Mouse (Mus musculus): ENCODE measurements at regions not wholly inside any gene's neighbourhood (a gene's known extent, or its start where the extent isn't known, plus 50 kb on each side); places are given as distances from the start of the nearest gene placed in this dataset.

GRCm38 (mm10) chr2:118031662-118032061 lies 80.0 kb upstream of the Thbs1 start:
- Histone ChIP-seq H3K9me3 (ENCODE audit: control insufficient read depth, low read length) (no peaks in the 10 kb centered on the region), H3K4me2 (replicated peaks; ENCODE audit: low read depth) (no peak overlapping the region), H3K4me3 (ENCODE audit: low read depth, low read length) (no peak overlapping the region), H3K27ac (replicated peaks) (no peak overlapping the region), H3K27me3 (ENCODE audit: control insufficient read depth, insufficient read depth, low read length) (no peaks in the 10 kb centered on the region), H3K36me3 (ENCODE audit: control insufficient read depth, insufficient read depth, low read length) (no peaks in the 10 kb centered on the region), H3K9ac (ENCODE audit: low read length) (no peak overlapping the region), H3K4me1 (replicated peaks; ENCODE audit: control insufficient read depth, insufficient read depth) (no peaks in the 10 kb centered on the region)
- no peak for ATAC-seq (ENCODE audit: low FRiP score, low TSS enrichment)
- no peak for TF ChIP-seq CTCF (IDR thresholded peaks at IDR 0.05; ENCODE audit: low read depth)
- no peak for TF ChIP-seq EP300 (optimal IDR thresholded peaks at IDR 0.05)
- DNase-seq (ENCODE audit: low spot score), result no peak
- 78% methylated on average over 2 of the region's 2 CpGs for WGBS

- Histone ChIP-seq H3K27me3 (ENCODE audit: control insufficient read depth, insufficient read depth, low read length) (no peaks in the 10 kb centered on the region), H3K36me3 (ENCODE audit: control insufficient read depth, insufficient read depth, low read length) (no peaks in the 10 kb centered on the region), H3K4me3 (ENCODE audit: low read depth, low read length) (no peak overlapping the region), H3K9me3 (ENCODE audit: control insufficient read depth, low read length) (no peaks in the 10 kb centered on the region), H3K9ac (ENCODE audit: low read length) (no peak overlapping the region), H3K4me2 (replicated peaks; ENCODE audit: low read depth) (no peak overlapping the region), H3K4me1 (replicated peaks; ENCODE audit: control insufficient read depth, insufficient read depth) (no peaks in the 10 kb centered on the region), H3K27ac (replicated peaks) (no peak overlapping the region)
- ATAC-seq (ENCODE audit: low FRiP score, low TSS enrichment) (no peak), DNase-seq (ENCODE audit: low spot score) (no peak)
- 69% methylated on average over 4 of the region's 4 CpGs for WGBS
- TF ChIP-seq CTCF (IDR thresholded peaks at IDR 0.05; ENCODE audit: low read depth) (no peak), EP300 (optimal IDR thresholded peaks at IDR 0.05) (no peak)
Measured at GRCm38 (mm10) chr2:118033377-118033776, 78.3 kb upstream of the Thbs1 start.

GRCm38 (mm10) chr2:118034026-118034425 lies 77.7 kb upstream of the Thbs1 start:
- WGBS, result 82% methylated on average over 3 of the region's 3 CpGs
- ATAC-seq (ENCODE audit: low FRiP score, low TSS enrichment) (no peak), DNase-seq (ENCODE audit: low spot score) (no peak)
- TF ChIP-seq CTCF (IDR thresholded peaks at IDR 0.05; ENCODE audit: low read depth) (no peak), EP300 (optimal IDR thresholded peaks at IDR 0.05) (no peak)
- Histone ChIP-seq H3K36me3 (ENCODE audit: control insufficient read depth, insufficient read depth, low read length) (no peaks in the 10 kb centered on the region), H3K9me3 (ENCODE audit: control insufficient read depth, low read length) (no peaks in the 10 kb centered on the region), H3K4me3 (ENCODE audit: low read depth, low read length) (no peak overlapping the region), H3K4me1 (replicated peaks; ENCODE audit: control insufficient read depth, insufficient read depth) (no peaks in the 10 kb centered on the region), H3K27me3 (ENCODE audit: control insufficient read depth, insufficient read depth, low read length) (no peaks in the 10 kb centered on the region), H3K4me2 (replicated peaks; ENCODE audit: low read depth) (no peak overlapping the region), H3K9ac (ENCODE audit: low read length) (no peak overlapping the region), H3K27ac (replicated peaks) (no peak overlapping the region)

GRCm38 (mm10) chr2:118035333-118035732 lies 76.3 kb upstream of the Thbs1 start:
- DNase-seq (ENCODE audit: low spot score) (no peak), ATAC-seq (ENCODE audit: low FRiP score, low TSS enrichment) (no peak)
- 97% methylated on average over 1 of the region's 1 CpGs for WGBS
- H3K27ac ChIP-seq (replicated peaks), result no peak overlapping the region
- no peaks in the 10 kb centered on the region for H3K27me3 ChIP-seq (ENCODE audit: control insufficient read depth, insufficient read depth, low read length)
- H3K4me3 ChIP-seq (ENCODE audit: low read depth, low read length), result no peak overlapping the region
- TF ChIP-seq CTCF (IDR thresholded peaks at IDR 0.05; ENCODE audit: low read depth) (peak; percentile 30; the same call in 1 of the 2 replicates), EP300 (optimal IDR thresholded peaks at IDR 0.05) (no peak)
- H3K36me3 ChIP-seq (ENCODE audit: control insufficient read depth, insufficient read depth, low read length), result no peaks in the 10 kb centered on the region
- 0 out of 2 replicates have a peak, but pooled peaks cover 2% of the 10 kb centered on the region for H3K4me1 ChIP-seq (replicated peaks; ENCODE audit: control insufficient read depth, insufficient read depth)
- no peak overlapping the region for H3K4me2 ChIP-seq (replicated peaks; ENCODE audit: low read depth)
- no peak overlapping the region for H3K9ac ChIP-seq (ENCODE audit: low read length)
- H3K9me3 ChIP-seq (ENCODE audit: control insufficient read depth, low read length), result no peaks in the 10 kb centered on the region

GRCm38 (mm10) chr2:118038859-118039818 lies 72.5 kb upstream of the Thbs1 start:
- 51% methylated on average over 16 of the region's 16 CpGs for WGBS
- no peak overlapping the region for H3K4me3 ChIP-seq (ENCODE audit: low read depth, low read length)
- H3K9ac ChIP-seq (ENCODE audit: low read length), result no peak overlapping the region
- no peaks in the 10 kb centered on the region for H3K9me3 ChIP-seq (ENCODE audit: control insufficient read depth, low read length)
- ATAC-seq (ENCODE audit: low FRiP score, low TSS enrichment), result peak; percentile 93
- DNase-seq (ENCODE audit: low spot score), result peak; percentile 56
- peaks cover 5% of the 10 kb centered on the region; the same call in 1 of the 2 replicates for H3K4me1 ChIP-seq (replicated peaks; ENCODE audit: control insufficient read depth, insufficient read depth)
- no peaks in the 10 kb centered on the region for H3K27me3 ChIP-seq (ENCODE audit: control insufficient read depth, insufficient read depth, low read length)
- TF ChIP-seq CTCF (IDR thresholded peaks at IDR 0.05; ENCODE audit: low read depth) (peak; percentile 53), EP300 (optimal IDR thresholded peaks at IDR 0.05) (no peak)
- H3K4me2 ChIP-seq (replicated peaks; ENCODE audit: low read depth), result no peak overlapping the region
- peak overlapping the region; percentile 82 for H3K27ac ChIP-seq (replicated peaks)
- H3K36me3 ChIP-seq (ENCODE audit: control insufficient read depth, insufficient read depth, low read length), result no peaks in the 10 kb centered on the region

- Histone ChIP-seq H3K36me3 (ENCODE audit: control insufficient read depth, insufficient read depth, low read length) (no peaks in the 10 kb centered on the region), H3K27ac (replicated peaks) (peak overlapping the region; percentile 80), H3K4me1 (replicated peaks; ENCODE audit: control insufficient read depth, insufficient read depth) (peaks cover 5% of the 10 kb centered on the region; the same call in 1 of the 2 replicates), H3K4me3 (ENCODE audit: low read depth, low read length) (no peak overlapping the region), H3K27me3 (ENCODE audit: control insufficient read depth, insufficient read depth, low read length) (no peaks in the 10 kb centered on the region), H3K4me2 (replicated peaks; ENCODE audit: low read depth) (no peak overlapping the region), H3K9ac (ENCODE audit: low read length) (no peak overlapping the region), H3K9me3 (ENCODE audit: control insufficient read depth, low read length) (no peaks in the 10 kb centered on the region)
- ATAC-seq (ENCODE audit: low FRiP score, low TSS enrichment), result no peak
- DNase-seq (ENCODE audit: low spot score), result no peak
- TF ChIP-seq CTCF (IDR thresholded peaks at IDR 0.05; ENCODE audit: low read depth) (no peak), EP300 (optimal IDR thresholded peaks at IDR 0.05) (no peak)
- 67% methylated on average over 4 of the region's 4 CpGs for WGBS
Measured at GRCm38 (mm10) chr2:118039819-118040206, 71.9 kb upstream of the Thbs1 start.

Measured in stomach, postnatal 0 days (tissue).